Mouse (Mus musculus) brain, adult 10 weeks (tissue): ENCODE results near the gene Wls. TPM values are rescaled to one million over a fixed set of nuclear protein-coding genes. Genes with fewer than 3 reads are reported as not detected.

Experiments
- polyA plus RNA-seq: library from polyadenylated mRNA; stranded (reverse); fragments of 350-450 nt; fragmentation: Illumina TruSeq; extraction: RNeasy Lipid Tissue Mini Kit (QIAGEN cat#74804); gene quantifications from one replicate; pipeline ENCODE4 v1.2.3, GENCODE M21; 2015; ENCODE audit warnings: low read depth, low replicate concordance

Gene Wls
- 50.2 TPM for polyA plus RNA-seq

DNA sequence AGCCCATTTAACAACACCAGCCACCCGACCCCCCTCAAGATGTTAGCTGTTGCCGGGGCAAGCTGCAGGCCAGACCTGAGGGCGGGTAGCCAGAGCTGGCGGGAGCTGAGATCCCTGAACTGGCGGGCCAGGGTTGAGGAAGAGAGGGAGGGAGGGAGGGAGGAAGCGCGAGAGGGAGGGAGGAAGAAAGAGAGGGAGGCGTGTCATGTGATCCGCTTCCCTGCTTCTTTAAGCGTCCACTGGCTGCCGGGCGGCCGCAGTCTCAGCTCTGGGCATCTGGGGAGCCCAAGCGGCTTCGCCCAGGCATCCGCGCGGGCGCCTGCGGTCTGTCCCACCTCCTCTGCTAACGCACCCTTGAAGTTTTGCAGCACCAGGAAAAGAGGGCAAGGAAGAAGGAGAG, at the start of gene Wls:
TSS of gene Wls (plus strand) at position 192 of the 400 bp plus-strand sequence.

Other genes starting within 250 kb of the Wls start
- 2.4 TPM for gene Rpe65, start 240.5 kb upstream of the Wls start, polyA plus RNA-seq